ENCODE assay signal across 25 mouse cellular contexts in the genomic region with DNA sequence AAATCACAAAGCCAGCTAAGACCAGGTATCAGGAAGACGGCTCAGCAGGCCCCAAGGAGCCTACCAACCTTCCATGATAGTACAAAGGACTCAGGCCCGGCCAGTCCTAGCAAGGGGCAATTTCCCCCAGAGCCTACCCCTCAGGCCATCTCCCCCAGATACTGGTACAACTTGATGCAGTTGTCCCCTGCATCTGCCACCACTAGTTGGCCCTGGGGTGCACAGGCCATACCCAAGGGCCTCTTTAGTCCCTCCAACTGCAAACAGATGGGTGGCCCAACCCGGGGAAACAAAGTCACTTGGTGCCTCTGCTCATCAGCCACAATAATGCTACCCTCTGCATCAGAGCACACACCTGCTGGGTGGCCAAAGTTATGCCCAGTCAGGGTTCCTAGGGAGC. TPM values are rescaled to one million over a fixed set of nuclear protein-coding genes. Genes with fewer than 3 reads are reported as not detected.
DNase-seq lines count a peak whose midpoint lies in the region; ATAC-seq and TF ChIP-seq lines count a peak whose summit lies in the region.
"Had no signal": no experiment of that assay in that cellular context is flagged by ENCODE, and none has a peak within 500 bp of the region (broad histone marks: within the 10 kb centered on the region; RNA-seq: fewer than 3 reads in every experiment).

No protein-coding gene starts in this region.

- H3K27ac ChIP-seq in heart, embryonic 12.5 days (ENCODE audit: poor library complexity, severe bottlenecking) = peak overlapping the region; percentile 47
- H3K27ac ChIP-seq in spleen, adult 2 months (ENCODE audit: insufficient read depth, low read length) = peak overlapping the region; percentile 32; the same call in 1 of the 2 replicates
- H3K27ac ChIP-seq in liver, postnatal 0 days (ENCODE audit: low read depth) = peak overlapping the region; percentile 87
- H3K27ac ChIP-seq: midbrain, embryonic 15.5 days had no signal

- no peak for TF ChIP-seq EP300 in liver, postnatal 0 days (IDR thresholded peaks at IDR 0.05; ENCODE audit: low read depth)

- 71% methylated on average over 3 of the region's 3 CpGs for WGBS in heart, embryonic 12.5 days
- 71% methylated on average over 3 of the region's 3 CpGs for WGBS in spleen, adult 2 months
- WGBS in liver, postnatal 0 days (ENCODE audit: insufficient replicate concordance) = 70% methylated on average over 3 of the region's 3 CpGs

- intact Hi-C loops in heart, postnatal 14 days (cut with DNase I) = no loop called here

- no peak for TF ChIP-seq POLR2A in spleen, adult 2 months (IDR thresholded peaks at IDR 0.05; ENCODE audit: low read depth, low read length)

- H3K9me3 ChIP-seq in heart, embryonic 12.5 days (replicated peaks) = no peaks in the 10 kb centered on the region
- no peaks in the 10 kb centered on the region for H3K9me3 ChIP-seq in liver, postnatal 0 days (ENCODE audit: low read length)
- H3K9me3 ChIP-seq: midbrain, embryonic 15.5 days had no signal

- peak overlapping the region; percentile 33 for H3K4me2 ChIP-seq in heart, embryonic 12.5 days
- H3K4me2 ChIP-seq in liver, postnatal 0 days (ENCODE audit: low read depth, low read length) = peak overlapping the region; percentile 78
- H3K4me2 ChIP-seq: midbrain, embryonic 15.5 days had no signal

- H3K4me3 ChIP-seq in heart, embryonic 12.5 days = no peak overlapping the region
- H3K4me3 ChIP-seq in spleen, adult 2 months (ENCODE audit: extremely low read depth, insufficient read depth, insufficient read length) = no peak overlapping the region
- peak overlapping the region; percentile 79; the same call in 1 of the 2 replicates for H3K4me3 ChIP-seq in liver, postnatal 0 days (ENCODE audit: low read depth, low read length)
- H3K4me3 ChIP-seq: midbrain, embryonic 15.5 days had no signal

- TF ChIP-seq CTCF in spleen, adult 2 months (IDR thresholded peaks at IDR 0.05; ENCODE audit: extremely low read depth, insufficient read depth, insufficient read length, insufficient replicate concordance) = no peak
- peak; percentile 44 for TF ChIP-seq CTCF in liver, postnatal 0 days (IDR thresholded peaks at IDR 0.05; ENCODE audit: low read depth)

- no peak for DNase-seq in heart, postnatal 14 days
- DNase-seq in spleen, adult 2 months (ENCODE audit: low read depth in 1 of 2, low spot score in 2 of 2) = no peak
- no peak for DNase-seq in spleen, adult 12 weeks (ENCODE audit: low spot score)
- no peak for DNase-seq in liver, postnatal 0 days
- DNase-seq in kidney, adult 18-20 months = no peak
- DNase-seq in thymus, postnatal 25 days = no peak
- DNase-seq: adrenal gland, postnatal 36 days; cerebellum, postnatal 14 days; embryo, embryonic 11 days; heart, adult 11 months; kidney, adult 8-10 months; kidney, postnatal 4 days; lung, adult 18-20 months; lung, postnatal 4 days; right cerebral cortex, postnatal 4 days; thymus, postnatal 14 days had no signal

- H3K36me3 ChIP-seq in heart, embryonic 12.5 days = peaks cover 4% of the 10 kb centered on the region; the same call in 1 of the 2 replicates
- H3K36me3 ChIP-seq in spleen, adult 2 months (ENCODE audit: control insufficient read depth, insufficient read depth, low read length) = no peaks in the 10 kb centered on the region
- H3K36me3 ChIP-seq in liver, postnatal 0 days (replicated peaks; ENCODE audit: insufficient read depth, low read length) = peaks cover 22% of the 10 kb centered on the region
- H3K36me3 ChIP-seq: midbrain, embryonic 15.5 days had no signal

- peaks cover 15% of the 10 kb centered on the region for H3K4me1 ChIP-seq in heart, embryonic 12.5 days (replicated peaks)
- peaks cover 9% of the 10 kb centered on the region; the same call in 1 of the 2 replicates for H3K4me1 ChIP-seq in spleen, adult 2 months (ENCODE audit: control insufficient read depth, insufficient read depth, insufficient read length)
- peaks cover 51% of the 10 kb centered on the region for H3K4me1 ChIP-seq in liver, postnatal 0 days (ENCODE audit: insufficient read depth)

- ATAC-seq in heart, embryonic 12.5 days (ENCODE audit: insufficient number of reproducible peaks, low FRiP score) = no peak
- ATAC-seq in erythroid progenitor cell, adult 5-6 weeks (replicated peaks; ENCODE audit: low FRiP score, poor library complexity, severe bottlenecking) = peak; percentile 39
- peak; percentile 26 for ATAC-seq in liver, postnatal 0 days
- ATAC-seq: forebrain, embryonic 16.5 days; midbrain, embryonic 15.5 days; Patski had no signal

- peak overlapping the region; percentile 6; the same call in 1 of the 2 replicates for H3K9ac ChIP-seq in heart, embryonic 12.5 days
- H3K9ac ChIP-seq in liver, postnatal 0 days (replicated peaks) = peak overlapping the region; percentile 68
- H3K9ac ChIP-seq: midbrain, embryonic 15.5 days had no signal

- peaks cover 4% of the 10 kb centered on the region; the same call in 1 of the 2 replicates for H3K27me3 ChIP-seq in heart, embryonic 12.5 days (replicated peaks)
- no peaks in the 10 kb centered on the region for H3K27me3 ChIP-seq in spleen, adult 2 months (ENCODE audit: control insufficient read depth, insufficient read depth, low read length)
- H3K27me3 ChIP-seq in liver, postnatal 0 days (ENCODE audit: insufficient read depth, low read length) = no peaks in the 10 kb centered on the region
- H3K27me3 ChIP-seq: midbrain, embryonic 15.5 days; Patski had no signal

RNA-seq across cellular contexts. Expression of gene Pigq, which starts 1.5 kb away (rescaled TPM):
- 69.8 and 72.1 TPM in 2 replicates for polyA plus RNA-seq in heart, embryonic 12.5 days (2016; fragmentation: Nextera tagmentation; extraction: Ambion mirVana)
- 10 to 100 TPM; 60.6 to 62.7 TPM for total RNA-seq in heart, postnatal 14 days (2021)
- polyA plus RNA-seq in spleen, adult 2 months (2012; rRNA removed) = 203 and 239 TPM in 2 replicates
- 1,618 and 1,746 TPM in 2 replicates for total RNA-seq in erythroid progenitor cell, adult 5-6 weeks (2015; ENCODE audit: low replicate concordance)
- 1,554 and 1,638 TPM in 2 replicates for total RNA-seq in erythroid progenitor cell, adult 5-6 weeks (2017; ENCODE audit: low replicate concordance)
- polyA plus RNA-seq in liver, postnatal 0 days (2015; fragmentation: Nextera tagmentation; extraction: Ambion mirVana) = 56.0 and 58.7 TPM in 2 replicates

RNA-seq across cellular contexts. Expression of gene Nhlrc4, which starts 1.5 kb away (rescaled TPM):
- polyA plus RNA-seq in heart, embryonic 12.5 days (2016; fragmentation: Nextera tagmentation; extraction: Ambion mirVana) = 0.36 and 1.2 TPM in 2 replicates
- under 1 TPM in 1 of 2 experiments, not detected in 1; 0.17 TPM for total RNA-seq in heart, postnatal 14 days (2021)
- polyA plus RNA-seq in spleen, adult 2 months (2012; rRNA removed) = 4.3 and 4.7 TPM in 2 replicates
- total RNA-seq in erythroid progenitor cell, adult 5-6 weeks (2015; ENCODE audit: low replicate concordance) = 13.7 and 13.8 TPM in 2 replicates
- 13.7 and 18.9 TPM in 2 replicates for total RNA-seq in erythroid progenitor cell, adult 5-6 weeks (2017; ENCODE audit: low replicate concordance)
- polyA plus RNA-seq in liver, postnatal 0 days (2015; fragmentation: Nextera tagmentation; extraction: Ambion mirVana) = 2.0 and 3.8 TPM in 2 replicates
- total RNA-seq: adrenal gland, postnatal 36 days; heart, postnatal 25 days; layer of hippocampus, postnatal 14 days; left cerebral cortex, postnatal 25 days; neutrophil, adult 5-6 weeks had no signal
- polyA plus RNA-seq: forebrain, embryonic 16.5 days had no signal

RNA-seq across cellular contexts. Expression of gene A930017K11Rik, which starts 9.1 kb away (rescaled TPM):
- polyA plus RNA-seq in heart, embryonic 12.5 days (2016; fragmentation: Nextera tagmentation; extraction: Ambion mirVana) = 0.08 and 0.17 TPM in 2 replicates
- total RNA-seq in heart, postnatal 14 days (2021) = not detected
- not detected in 2 replicates for polyA plus RNA-seq in spleen, adult 2 months (2012; rRNA removed)
- not detected in 2 replicates for total RNA-seq in erythroid progenitor cell, adult 5-6 weeks (2015; ENCODE audit: low replicate concordance)
- not detected in 2 replicates for total RNA-seq in erythroid progenitor cell, adult 5-6 weeks (2017; ENCODE audit: low replicate concordance)
- not detected in 2 replicates for polyA plus RNA-seq in liver, postnatal 0 days (2015; fragmentation: Nextera tagmentation; extraction: Ambion mirVana)
- total RNA-seq: adrenal gland, postnatal 36 days; neutrophil, adult 5-6 weeks had no signal
- polyA plus RNA-seq: forebrain, embryonic 16.5 days had no signal

RNA-seq across cellular contexts. Expression of gene Rab40c, which starts 23.7 kb away (rescaled TPM):
- 17.1 and 18.1 TPM in 2 replicates for polyA plus RNA-seq in heart, embryonic 12.5 days (2016; fragmentation: Nextera tagmentation; extraction: Ambion mirVana)
- 10 to 100 TPM; 14.4 to 20.0 TPM for total RNA-seq in heart, postnatal 14 days (2021)
- polyA plus RNA-seq in spleen, adult 2 months (2012; rRNA removed) = 26.8 and 31.6 TPM in 2 replicates
- total RNA-seq in erythroid progenitor cell, adult 5-6 weeks (2015; ENCODE audit: low replicate concordance) = 2.2 and 2.5 TPM in 2 replicates
- 0.98 and 3.2 TPM in 2 replicates for total RNA-seq in erythroid progenitor cell, adult 5-6 weeks (2017; ENCODE audit: low replicate concordance)
- polyA plus RNA-seq in liver, postnatal 0 days (2015; fragmentation: Nextera tagmentation; extraction: Ambion mirVana) = 6.5 and 7.3 TPM in 2 replicates

RNA-seq across cellular contexts. Expression of gene Capn15, which starts 42.4 kb away (rescaled TPM):
- 16.9 and 18.0 TPM in 2 replicates for polyA plus RNA-seq in heart, embryonic 12.5 days (2016; fragmentation: Nextera tagmentation; extraction: Ambion mirVana)
- 10 to 100 TPM; 11.4 to 13.1 TPM for total RNA-seq in heart, postnatal 14 days (2021)
- 35.0 and 45.9 TPM in 2 replicates for polyA plus RNA-seq in spleen, adult 2 months (2012; rRNA removed)
- 9.6 and 9.7 TPM in 2 replicates for total RNA-seq in erythroid progenitor cell, adult 5-6 weeks (2015; ENCODE audit: low replicate concordance)
- total RNA-seq in erythroid progenitor cell, adult 5-6 weeks (2017; ENCODE audit: low replicate concordance) = 5.7 and 9.1 TPM in 2 replicates
- polyA plus RNA-seq in liver, postnatal 0 days (2015; fragmentation: Nextera tagmentation; extraction: Ambion mirVana) = 6.6 and 8.3 TPM in 2 replicates

Comparison
In these comparisons a context has a peak if more than half of its experiments do, and no peak if none do; other contexts are left out.
1. H3K27ac ChIP-seq: peak in every context shown above with its lines; median percentile 87 in liver, postnatal 0 days; 47 in heart, embryonic 12.5 days; 32 in spleen, adult 2 months.